Mouse (Mus musculus): ENCODE measurements at regions not wholly inside any gene's neighbourhood (a gene's known extent, or its start where the extent isn't known, plus 50 kb on each side); places are given as distances from the start of the nearest gene placed in this dataset.
A peak's percentile ranks its signal among the peaks of the same experiment; 100 is the strongest.
"Not testable (repeated sequence)": the region's sequence is repeated elsewhere in the genome, so short reads cannot be mapped to it uniquely, and the experiment has no call there.

- ATAC-seq, result no peak
Measured at GRCm38 (mm10) chr10:8116821-8117220, 160.8 kb upstream of the Tab2 start.

DNA sequence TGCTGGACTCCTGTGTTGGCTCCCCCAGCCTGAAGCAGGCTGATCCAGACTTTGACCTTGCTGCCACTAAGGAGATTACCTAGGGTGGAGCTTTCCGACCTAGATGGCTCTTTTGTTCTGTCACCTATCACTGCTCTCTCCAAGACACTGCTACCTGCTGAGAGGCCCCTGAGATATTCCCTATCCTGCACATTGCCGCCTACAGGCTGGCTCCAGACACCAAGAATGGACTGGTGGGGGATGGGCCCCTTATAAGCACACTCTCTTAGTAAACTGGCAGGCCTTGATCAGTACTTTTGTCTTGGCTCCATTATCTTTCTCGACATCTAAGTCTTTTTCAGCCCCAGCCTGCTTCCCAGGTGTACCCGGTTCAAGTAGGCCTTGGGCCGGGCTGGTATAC lies 158.9 kb upstream of the Tab2 start:
- WGBS, result 54% methylated on average over 5 of the region's 5 CpGs
- not testable (repeated sequence) for ATAC-seq; H3K27ac ChIP-seq (ENCODE audit: low read length); H3K9ac ChIP-seq (ENCODE audit: low read depth, low read length); H3K36me3 ChIP-seq (ENCODE audit: control insufficient read depth, insufficient read depth, low read length); H3K9me3 ChIP-seq (replicated peaks; ENCODE audit: control insufficient read depth, low read length, poor library complexity, severe bottlenecking); H3K27me3 ChIP-seq (ENCODE audit: control insufficient read depth, insufficient read depth, low read depth, low read length); H3K4me1 ChIP-seq (ENCODE audit: control insufficient read depth, insufficient read depth, low read length); H3K4me2 ChIP-seq (ENCODE audit: low read length); H3K4me3 ChIP-seq (ENCODE audit: low read depth, low read length)

More at GRCm38 (mm10) chr10:8116821-8117220, 160.8 kb upstream of the Tab2 start:
- H3K4me1 ChIP-seq (ENCODE audit: control insufficient read depth, insufficient read depth, low read length), result no peaks in the 10 kb centered on the region
- H3K27ac ChIP-seq (ENCODE audit: low read length), result no peak overlapping the region
- WGBS, result 90% methylated on average over 8 of the region's 8 CpGs
- no peak overlapping the region for H3K4me3 ChIP-seq (ENCODE audit: low read depth, low read length)
- H3K4me2 ChIP-seq (ENCODE audit: low read length), result no peak overlapping the region
- H3K27me3 ChIP-seq (ENCODE audit: control insufficient read depth, insufficient read depth, low read depth, low read length), result no peaks in the 10 kb centered on the region
- H3K9ac ChIP-seq (ENCODE audit: low read depth, low read length), result no peak overlapping the region
- H3K9me3 ChIP-seq (replicated peaks; ENCODE audit: control insufficient read depth, low read length, poor library complexity, severe bottlenecking), result no peaks in the 10 kb centered on the region
- no peaks in the 10 kb centered on the region for H3K36me3 ChIP-seq (ENCODE audit: control insufficient read depth, insufficient read depth, low read length)

DNA sequence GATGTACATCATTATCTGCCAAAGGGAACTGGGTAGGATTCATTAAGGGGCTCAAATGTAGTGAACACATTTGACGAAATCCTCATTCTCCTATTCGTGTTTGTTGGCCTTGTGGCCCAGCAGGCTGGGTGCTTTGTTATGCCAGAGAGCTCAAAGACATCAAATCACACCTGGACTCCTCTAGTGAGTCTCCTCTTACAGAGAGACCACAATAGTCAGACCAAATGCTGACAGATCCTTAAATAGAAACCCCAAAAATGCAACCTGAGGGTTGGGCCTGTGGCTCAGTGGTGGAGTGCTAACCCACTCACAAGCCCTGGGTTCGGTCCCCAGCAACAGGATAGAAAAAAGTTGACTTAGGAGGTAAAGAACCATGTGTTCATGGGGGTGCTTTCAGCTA lies 158.5 kb upstream of the Tab2 start:
- Histone ChIP-seq H3K4me2 (ENCODE audit: low read length) (no peak overlapping the region), H3K27me3 (ENCODE audit: control insufficient read depth, insufficient read depth, low read depth, low read length) (no peaks in the 10 kb centered on the region), H3K9ac (ENCODE audit: low read depth, low read length) (no peak overlapping the region), H3K36me3 (ENCODE audit: control insufficient read depth, insufficient read depth, low read length) (no peaks in the 10 kb centered on the region), H3K27ac (ENCODE audit: low read length) (no peak overlapping the region), H3K4me1 (ENCODE audit: control insufficient read depth, insufficient read depth, low read length) (no peaks in the 10 kb centered on the region), H3K4me3 (ENCODE audit: low read depth, low read length) (no peak overlapping the region), H3K9me3 (replicated peaks; ENCODE audit: control insufficient read depth, low read length, poor library complexity, severe bottlenecking) (no peaks in the 10 kb centered on the region)
- WGBS, result 57% methylated on average over 3 of the region's 3 CpGs
- no peak for ATAC-seq

DNA sequence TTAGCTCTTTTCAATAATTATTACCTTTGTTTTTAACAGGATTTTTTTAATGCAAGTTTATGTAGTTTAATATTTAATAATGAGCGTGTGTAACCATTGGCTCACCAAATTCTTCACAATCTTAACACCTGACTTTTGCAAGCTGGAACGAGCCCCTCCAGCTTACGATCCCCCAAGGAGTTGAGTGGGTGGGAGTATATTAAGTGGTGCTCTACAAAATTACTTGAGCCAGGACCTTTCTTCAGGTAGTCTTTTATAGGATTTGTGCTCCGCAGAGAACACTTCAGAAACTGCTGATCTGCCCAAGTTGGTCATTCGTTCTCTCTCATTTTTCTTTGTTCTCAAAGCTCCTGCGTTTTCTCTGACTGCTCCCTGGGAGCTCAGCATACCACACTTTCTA lies 144.5 kb upstream of the Tab2 start:
- Histone ChIP-seq H3K27me3 (ENCODE audit: control insufficient read depth, insufficient read depth, low read depth, low read length) (no peaks in the 10 kb centered on the region), H3K4me3 (ENCODE audit: low read depth, low read length) (no peak overlapping the region), H3K27ac (ENCODE audit: low read length) (no peak overlapping the region), H3K9ac (ENCODE audit: low read depth, low read length) (no peak overlapping the region), H3K9me3 (replicated peaks; ENCODE audit: control insufficient read depth, low read length, poor library complexity, severe bottlenecking) (peaks cover 5% of the 10 kb centered on the region; the same call in 1 of the 2 replicates), H3K4me1 (ENCODE audit: control insufficient read depth, insufficient read depth, low read length) (no peaks in the 10 kb centered on the region), H3K36me3 (ENCODE audit: control insufficient read depth, insufficient read depth, low read length) (no peaks in the 10 kb centered on the region), H3K4me2 (ENCODE audit: low read length) (no peak overlapping the region)
- no peak for ATAC-seq
- 92% methylated on average over 6 of the region's 6 CpGs for WGBS

- no peak overlapping the region for H3K27ac ChIP-seq (ENCODE audit: low read length)
- 5% methylated on average over 2 of the region's 2 CpGs for WGBS
- no peak overlapping the region for H3K4me2 ChIP-seq (ENCODE audit: low read length)
- no peaks in the 10 kb centered on the region for H3K27me3 ChIP-seq (ENCODE audit: control insufficient read depth, insufficient read depth, low read depth, low read length)
- 0 out of 2 replicates have a peak, but pooled peaks cover 3% of the 10 kb centered on the region for H3K4me1 ChIP-seq (ENCODE audit: control insufficient read depth, insufficient read depth, low read length)
- no peak overlapping the region for H3K9ac ChIP-seq (ENCODE audit: low read depth, low read length)
- no peak overlapping the region for H3K4me3 ChIP-seq (ENCODE audit: low read depth, low read length)
- no peaks in the 10 kb centered on the region for H3K36me3 ChIP-seq (ENCODE audit: control insufficient read depth, insufficient read depth, low read length)
- no peak for ATAC-seq
- H3K9me3 ChIP-seq (replicated peaks; ENCODE audit: control insufficient read depth, low read length, poor library complexity, severe bottlenecking), result no peaks in the 10 kb centered on the region
Measured at GRCm38 (mm10) chr10:8095924-8096323, 139.9 kb upstream of the Tab2 start.

- Histone ChIP-seq H3K4me2 (ENCODE audit: low read length) (no peak overlapping the region), H3K9me3 (replicated peaks; ENCODE audit: control insufficient read depth, low read length, poor library complexity, severe bottlenecking) (no peaks in the 10 kb centered on the region), H3K27me3 (ENCODE audit: control insufficient read depth, insufficient read depth, low read depth, low read length) (no peaks in the 10 kb centered on the region), H3K9ac (ENCODE audit: low read depth, low read length) (no peak overlapping the region), H3K27ac (ENCODE audit: low read length) (no peak overlapping the region), H3K36me3 (ENCODE audit: control insufficient read depth, insufficient read depth, low read length) (no peaks in the 10 kb centered on the region), H3K4me3 (ENCODE audit: low read depth, low read length) (no peak overlapping the region), H3K4me1 (ENCODE audit: control insufficient read depth, insufficient read depth, low read length) (0 out of 2 replicates have a peak, but pooled peaks cover 3% of the 10 kb centered on the region)
- WGBS, result 76% methylated on average over 3 of the region's 3 CpGs
- ATAC-seq, result no peak
Measured at GRCm38 (mm10) chr10:8095206-8095605, 139.2 kb upstream of the Tab2 start.

- Histone ChIP-seq H3K4me1 (ENCODE audit: control insufficient read depth, insufficient read depth, low read length) (0 out of 2 replicates have a peak, but pooled peaks cover 3% of the 10 kb centered on the region), H3K27ac (ENCODE audit: low read length) (no peak overlapping the region), H3K4me2 (ENCODE audit: low read length) (no peak overlapping the region), H3K27me3 (ENCODE audit: control insufficient read depth, insufficient read depth, low read depth, low read length) (no peaks in the 10 kb centered on the region), H3K36me3 (ENCODE audit: control insufficient read depth, insufficient read depth, low read length) (no peaks in the 10 kb centered on the region), H3K4me3 (ENCODE audit: low read depth, low read length) (no peak overlapping the region), H3K9me3 (replicated peaks; ENCODE audit: control insufficient read depth, low read length, poor library complexity, severe bottlenecking) (no peaks in the 10 kb centered on the region), H3K9ac (ENCODE audit: low read depth, low read length) (no peak overlapping the region)
- no peak for ATAC-seq
- 51% methylated on average over 8 of the region's 8 CpGs for WGBS
Measured at GRCm38 (mm10) chr10:8091871-8092552, 136.0 kb upstream of the Tab2 start.

DNA sequence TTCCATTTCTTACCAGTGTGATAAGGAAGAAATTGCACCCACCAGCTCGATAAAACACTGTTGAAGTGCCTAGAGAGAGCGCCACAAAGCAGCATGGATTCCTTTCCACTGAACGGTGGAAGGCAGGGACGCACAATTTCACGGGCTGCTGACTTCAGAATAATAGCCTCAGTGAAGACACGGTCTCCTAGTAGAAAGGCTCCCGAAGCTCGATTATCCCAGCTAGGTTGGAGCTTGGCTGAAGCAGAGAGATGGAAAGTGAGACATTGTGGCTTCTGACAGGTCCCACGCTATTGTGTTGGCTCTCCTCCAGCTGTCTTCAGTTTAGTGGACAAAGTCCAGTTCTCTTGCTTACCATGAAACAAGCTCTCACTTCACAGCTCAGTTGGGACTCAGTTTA lies 133.3 kb upstream of the Tab2 start:
- peak; percentile 60; the same call in 1 of the 2 replicates for ATAC-seq
- Histone ChIP-seq H3K27ac (ENCODE audit: low read length) (no peak overlapping the region), H3K9ac (ENCODE audit: low read depth, low read length) (no peak overlapping the region), H3K4me1 (ENCODE audit: control insufficient read depth, insufficient read depth, low read length) (0 out of 2 replicates have a peak, but pooled peaks cover 3% of the 10 kb centered on the region), H3K27me3 (ENCODE audit: control insufficient read depth, insufficient read depth, low read depth, low read length) (no peaks in the 10 kb centered on the region), H3K4me3 (ENCODE audit: low read depth, low read length) (no peak overlapping the region), H3K36me3 (ENCODE audit: control insufficient read depth, insufficient read depth, low read length) (no peaks in the 10 kb centered on the region), H3K9me3 (replicated peaks; ENCODE audit: control insufficient read depth, low read length, poor library complexity, severe bottlenecking) (no peaks in the 10 kb centered on the region), H3K4me2 (ENCODE audit: low read length) (no peak overlapping the region)
- 11% methylated on average over 9 of the region's 9 CpGs for WGBS

DNA sequence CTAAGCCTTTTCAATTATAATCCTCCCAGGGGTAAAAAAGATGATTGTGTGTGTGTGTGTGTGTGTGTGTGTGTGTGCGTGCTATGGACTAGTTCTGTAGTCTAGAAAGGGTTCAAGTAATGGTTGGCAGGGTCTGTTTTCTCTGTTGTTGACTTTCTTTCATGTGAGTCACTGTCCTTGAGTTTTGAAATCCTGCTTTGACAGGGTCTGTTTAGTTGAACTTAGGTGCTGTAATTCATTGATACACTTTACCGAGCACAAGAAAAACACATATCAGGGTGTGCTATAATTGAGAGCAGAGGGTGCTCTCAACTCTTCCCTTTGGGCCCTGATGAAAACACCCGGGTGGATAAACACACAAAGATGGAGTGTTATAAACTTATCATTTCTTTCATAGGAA lies 132.7 kb upstream of the Tab2 start:
- Histone ChIP-seq H3K4me3 (ENCODE audit: low read depth, low read length) (no peak overlapping the region), H3K36me3 (ENCODE audit: control insufficient read depth, insufficient read depth, low read length) (no peaks in the 10 kb centered on the region), H3K9me3 (replicated peaks; ENCODE audit: control insufficient read depth, low read length, poor library complexity, severe bottlenecking) (no peaks in the 10 kb centered on the region), H3K4me1 (ENCODE audit: control insufficient read depth, insufficient read depth, low read length) (0 out of 2 replicates have a peak, but pooled peaks cover 3% of the 10 kb centered on the region), H3K27me3 (ENCODE audit: control insufficient read depth, insufficient read depth, low read depth, low read length) (no peaks in the 10 kb centered on the region), H3K9ac (ENCODE audit: low read depth, low read length) (no peak overlapping the region), H3K4me2 (ENCODE audit: low read length) (no peak overlapping the region), H3K27ac (ENCODE audit: low read length) (no peak overlapping the region)
- 75% methylated on average over 3 of the region's 3 CpGs for WGBS
- no peak for ATAC-seq

Measured in midbrain, embryonic 16.5 days (tissue).